Mouse (Mus musculus) spleen, postnatal 36 days (tissue): Measurements from ENCODE around the gene Popdc2.

ENCODE experiments used
- DNase-seq, 2 experiments: peaks; one replicate each; pipeline ENCODE4 v3.0.0; 2022; ENCODE audit warnings: low spot score in 2 of 2, mixed read lengths in 1 of 2

Gene Popdc2

GRCm38 (mm10) chr16:38376163-38376840 lies 14.3 kb downstream of the Popdc2 start:
- peak; percentile 33 to 34 for DNase-seq

DNA sequence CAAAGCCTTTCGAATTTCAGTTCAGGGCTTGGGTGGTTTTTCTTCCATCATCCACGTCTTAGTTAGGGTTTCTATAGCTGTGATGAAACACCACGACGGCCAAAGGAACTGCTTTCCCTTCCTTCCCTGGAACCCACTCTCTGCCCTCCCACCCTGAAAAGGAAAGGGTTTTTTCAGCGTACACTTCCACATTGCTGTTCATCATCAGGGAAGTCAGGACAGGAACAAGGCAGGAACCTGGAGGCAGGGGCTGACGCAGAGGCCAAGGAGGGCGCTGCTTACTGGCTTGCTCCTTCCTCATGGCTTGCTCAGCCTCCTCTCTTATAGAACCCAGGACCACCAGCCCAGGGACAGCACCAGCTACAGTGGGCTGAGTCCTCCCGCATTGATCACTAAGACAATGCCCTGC lies 14.8 kb downstream of the Popdc2 start:
- no peak for DNase-seq

GRCm38 (mm10) chr16:38377546-38377945 lies 15.5 kb downstream of the Popdc2 start:
- DNase-seq = no peak

GRCm38 (mm10) chr16:38378591-38378990 lies 16.6 kb downstream of the Popdc2 start:
- no peak for DNase-seq

GRCm38 (mm10) chr16:38379088-38379487 lies 17.1 kb downstream of the Popdc2 start:
- DNase-seq = no peak

DNA sequence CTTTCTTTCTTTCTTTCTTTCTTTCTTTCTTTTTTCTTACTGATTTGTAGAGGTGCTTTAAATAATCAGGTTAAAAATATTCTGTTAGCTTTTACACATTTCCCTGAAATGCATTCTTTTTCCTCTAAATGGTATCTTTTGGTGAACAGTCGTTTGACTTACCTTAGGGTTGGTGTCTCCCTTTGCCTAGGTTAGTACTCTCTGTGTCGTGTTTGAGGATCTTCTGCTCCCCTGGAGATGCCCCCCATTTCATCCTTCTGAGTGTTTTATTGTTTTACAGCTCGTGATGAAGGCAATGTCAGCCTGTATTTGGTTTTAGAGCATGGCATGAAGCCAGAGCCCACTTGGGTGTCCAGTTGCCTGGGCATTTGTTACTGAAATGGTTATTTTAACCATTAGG lies 17.5 kb downstream of the Popdc2 start:
- no peak for DNase-seq

DNA sequence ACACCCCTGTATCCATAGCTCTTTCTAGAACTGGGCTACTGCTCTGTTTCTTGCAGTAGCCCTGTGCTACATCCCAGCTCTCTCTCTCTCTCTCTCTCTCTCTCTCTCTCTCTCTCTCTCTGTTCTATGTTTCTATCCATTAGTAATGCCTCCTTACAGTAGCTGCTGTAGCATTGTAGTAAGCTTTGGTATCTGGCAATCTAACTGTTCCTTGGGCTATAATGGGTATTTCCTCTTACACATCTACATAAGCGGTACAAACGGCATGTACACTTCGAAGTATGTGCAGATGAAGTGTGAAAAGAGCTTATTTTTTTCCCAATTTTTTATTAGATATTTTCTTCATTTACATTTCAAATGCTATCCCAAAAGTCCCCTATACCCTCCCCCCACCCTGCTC lies 17.9 kb downstream of the Popdc2 start:
- DNase-seq = no peak

- no peak for DNase-seq
Measured at GRCm38 (mm10) chr16:38383683-38384082, 21.7 kb downstream of the Popdc2 start.

DNA sequence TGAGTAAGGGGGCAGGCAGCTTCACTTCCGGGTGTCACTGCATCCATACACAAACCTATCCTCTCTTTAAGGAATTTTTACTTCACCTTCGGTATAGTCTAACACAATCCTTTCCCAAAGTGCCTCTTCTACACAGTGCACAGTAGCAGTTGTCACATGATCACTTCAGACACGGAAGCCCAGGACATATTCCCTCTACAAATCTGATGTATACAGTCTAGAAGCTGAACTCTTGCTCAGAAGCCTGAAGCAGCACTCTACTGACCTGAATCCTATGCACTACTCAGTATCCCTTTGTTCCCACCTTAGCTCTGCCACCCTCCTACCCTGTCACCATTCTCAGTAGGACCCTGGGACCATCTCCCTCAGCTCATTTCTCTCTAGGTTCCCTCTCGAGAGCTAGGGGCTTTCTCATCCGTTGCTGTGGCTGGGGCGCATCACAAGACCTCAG lies 23.2 kb downstream of the Popdc2 start:
- DNase-seq = no peak

GRCm38 (mm10) chr16:38385700-38386099 lies 23.7 kb downstream of the Popdc2 start:
- no peak for DNase-seq

GRCm38 (mm10) chr16:38387389-38387788 lies 25.4 kb downstream of the Popdc2 start:
- no peak for DNase-seq

DNA sequence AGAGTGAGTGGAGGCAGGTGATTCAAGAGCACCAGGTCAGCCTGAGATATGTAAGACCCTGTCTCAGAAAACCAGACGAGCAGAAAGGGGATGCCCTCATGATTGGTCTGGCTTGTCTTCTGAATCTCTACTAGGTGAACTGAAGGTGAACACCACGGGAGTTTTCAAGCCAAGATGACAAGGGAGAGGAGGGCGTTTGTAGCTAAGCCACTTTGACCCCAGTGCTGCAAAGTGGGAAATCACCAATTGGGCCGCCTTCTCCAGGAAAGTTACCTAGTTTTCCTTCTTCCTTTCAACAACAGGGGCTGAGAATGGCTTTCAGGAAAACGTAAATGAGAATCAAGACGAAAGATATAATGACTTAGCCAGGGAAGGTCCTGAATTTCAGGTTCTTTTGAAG lies 26.7 kb downstream of the Popdc2 start:
- DNase-seq = no peak

DNA sequence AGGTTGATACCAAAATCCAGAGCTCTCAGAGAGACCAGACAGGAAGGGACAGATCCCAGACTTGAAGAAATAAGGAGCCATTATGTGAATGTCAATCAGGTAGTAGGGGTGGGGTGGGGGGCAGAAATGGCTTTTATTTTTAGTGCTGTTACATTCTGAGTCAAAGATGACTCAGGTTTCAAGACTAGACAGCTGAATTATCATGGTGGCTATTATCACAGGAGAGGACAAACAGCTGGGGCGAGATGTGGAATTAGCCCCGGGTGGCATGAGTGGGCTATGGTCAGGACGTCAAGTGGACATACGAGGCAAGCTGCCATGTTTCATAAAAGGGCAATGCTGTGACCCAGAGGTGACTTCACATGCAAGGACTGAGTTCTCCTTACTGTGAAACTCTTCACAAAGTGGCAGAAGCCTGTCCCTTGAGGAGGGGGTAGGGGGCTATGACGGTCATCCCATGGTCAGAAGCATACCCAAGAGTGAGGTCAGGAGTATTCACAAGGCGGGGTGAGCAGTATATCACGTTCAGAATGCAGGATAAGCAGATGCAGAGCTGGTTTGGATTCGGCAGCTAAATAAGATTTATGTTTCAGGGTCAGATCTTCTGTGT lies 27.4 kb downstream of the Popdc2 start:
- no peak for DNase-seq

- DNase-seq = no peak
Measured at GRCm38 (mm10) chr16:38390322-38390721, 28.3 kb downstream of the Popdc2 start.

- DNase-seq = no peak
Measured at GRCm38 (mm10) chr16:38392126-38392894, 30.3 kb downstream of the Popdc2 start.

GRCm38 (mm10) chr16:38394191-38394618 lies 32.2 kb downstream of the Popdc2 start:
- no peak for DNase-seq

- no peak for DNase-seq
Measured at GRCm38 (mm10) chr16:38395060-38395730, 33.2 kb downstream of the Popdc2 start.

DNA sequence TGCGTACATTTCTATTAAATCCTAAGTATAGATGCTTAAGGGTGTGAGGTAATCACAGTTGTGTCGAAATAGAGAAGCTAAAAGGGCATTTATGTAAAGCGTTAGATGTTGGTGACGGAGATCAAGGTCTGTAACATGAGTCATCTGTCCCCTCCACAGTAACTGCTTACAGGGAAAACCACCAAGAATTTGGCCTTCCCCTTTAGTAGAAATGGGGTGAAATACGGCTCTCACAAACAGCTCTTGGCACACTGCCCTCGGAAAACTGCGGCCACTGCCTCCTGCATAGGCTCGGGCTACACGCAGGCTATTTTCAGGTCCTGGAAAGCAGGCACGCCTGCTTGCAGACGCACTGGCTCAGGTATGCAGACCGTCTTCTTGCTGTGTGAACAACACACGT lies 34.1 kb downstream of the Popdc2 start:
- DNase-seq = peak in 1 of 2 experiments; percentile 39

GRCm38 (mm10) chr16:38398266-38398665 lies 36.3 kb downstream of the Popdc2 start:
- no peak for DNase-seq

DNA sequence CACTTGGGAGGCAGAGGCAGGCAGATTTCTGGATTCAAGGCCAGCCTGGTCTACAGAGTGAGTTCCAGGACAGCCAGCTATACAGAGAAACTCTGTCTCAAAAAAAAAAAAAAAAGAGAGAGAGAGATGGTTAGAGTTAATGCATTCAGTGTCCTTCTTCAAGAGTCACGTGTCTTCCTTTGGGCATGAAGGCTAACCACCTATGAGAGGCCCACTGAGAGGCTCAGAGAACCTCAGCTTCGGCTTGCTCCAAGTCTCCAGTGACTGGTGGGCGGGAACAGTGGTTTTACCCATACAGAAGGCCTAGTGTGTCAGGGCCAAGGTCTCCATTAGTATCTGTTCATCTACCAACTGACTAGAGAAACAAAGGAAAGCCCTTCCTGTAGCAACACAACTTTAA lies 37.1 kb downstream of the Popdc2 start:
- no peak for DNase-seq

GRCm38 (mm10) chr16:38399531-38400231 lies 37.7 kb downstream of the Popdc2 start:
- peak; percentile 72 to 76 for DNase-seq
